Mouse (Mus musculus): Measurements from ENCODE around the gene Dtymk.
"Not testable (repeated sequence)": the region's sequence is repeated elsewhere in the genome, so short reads cannot be mapped to it uniquely, and the experiment has no call there.

Gene Dtymk

GRCm38 (mm10) chr1:93801741-93802238 lies at the start of gene Dtymk:
Dtymk (minus strand) TSS chr1:93801934.
- peak; percentile 96 to 97 for DNase-seq (ENCODE audit: low spot score in 2 of 2)

GRCm38 (mm10) chr1:93845766-93846366 lies 44.1 kb upstream of the Dtymk start:
- DNase-seq (ENCODE audit: low spot score in 2 of 2), result not testable (repeated sequence)

GRCm38 (mm10) chr1:93838569-93838968 lies 36.8 kb upstream of the Dtymk start:
- DNase-seq (ENCODE audit: low spot score in 2 of 2), result not testable (repeated sequence)

- DNase-seq (ENCODE audit: low spot score in 2 of 2), result no peak
Observed at GRCm38 (mm10) chr1:93837335-93837734, 35.6 kb upstream of the Dtymk start.

- no peak for DNase-seq (ENCODE audit: low spot score in 2 of 2)
Observed at GRCm38 (mm10) chr1:93836532-93836913, 34.8 kb upstream of the Dtymk start.

GRCm38 (mm10) chr1:93835876-93836531 lies 34.3 kb upstream of the Dtymk start:
- no peak for DNase-seq (ENCODE audit: low spot score in 2 of 2)

- no peak for DNase-seq (ENCODE audit: low spot score in 2 of 2)
Observed at GRCm38 (mm10) chr1:93835211-93835610, 33.5 kb upstream of the Dtymk start.

- no peak for DNase-seq (ENCODE audit: low spot score in 2 of 2)
Observed at GRCm38 (mm10) chr1:93834671-93835150, 33.0 kb upstream of the Dtymk start.

- DNase-seq (ENCODE audit: low spot score in 2 of 2), result not testable (repeated sequence)
Observed at GRCm38 (mm10) chr1:93832754-93833360, 31.1 kb upstream of the Dtymk start.

- no peak for DNase-seq (ENCODE audit: low spot score in 2 of 2)
Observed at GRCm38 (mm10) chr1:93826540-93826835, 24.8 kb upstream of the Dtymk start.

- peak in 1 of 2 experiments; percentile 56 for DNase-seq (ENCODE audit: low spot score in 2 of 2)
Observed at GRCm38 (mm10) chr1:93825771-93826539, 24.2 kb upstream of the Dtymk start.

GRCm38 (mm10) chr1:93825105-93825674 lies 23.5 kb upstream of the Dtymk start:
- peak; percentile 96 to 97 for DNase-seq (ENCODE audit: low spot score in 2 of 2)

- DNase-seq (ENCODE audit: low spot score in 2 of 2), result no peak
Observed at GRCm38 (mm10) chr1:93824609-93825008, 22.9 kb upstream of the Dtymk start, which contains the start of gene D2hgdh. D2hgdh (plus strand) TSS chr1:93824909.

- DNase-seq (ENCODE audit: low spot score in 2 of 2), result no peak
Observed at GRCm38 (mm10) chr1:93823796-93824495, 22.2 kb upstream of the Dtymk start.

GRCm38 (mm10) chr1:93818722-93819121 lies 17.0 kb upstream of the Dtymk start:
- no peak for DNase-seq (ENCODE audit: low spot score in 2 of 2)

GRCm38 (mm10) chr1:93817823-93818532 lies 16.2 kb upstream of the Dtymk start:
- no peak for DNase-seq (ENCODE audit: low spot score in 2 of 2)

GRCm38 (mm10) chr1:93811495-93812039 lies 9.8 kb upstream of the Dtymk start:
- no peak for DNase-seq (ENCODE audit: low spot score in 2 of 2)

- no peak for DNase-seq (ENCODE audit: low spot score in 2 of 2)
Observed at GRCm38 (mm10) chr1:93810011-93810410, 8.3 kb upstream of the Dtymk start.

GRCm38 (mm10) chr1:93808871-93809270 lies 7.1 kb upstream of the Dtymk start:
- DNase-seq (ENCODE audit: low spot score in 2 of 2), result no peak
